Mouse (Mus musculus): Measurements from ENCODE around the gene Ndst2. TPM values are rescaled to one million over a fixed set of nuclear protein-coding genes. Genes with fewer than 3 reads are reported as not detected.
A peak's percentile ranks its signal among the peaks of the same experiment; 100 is the strongest.

Ndst2 gene
- polyA plus RNA-seq, 1 experiment from 2014 or later, result 29.6 TPM

GRCm38 (mm10) chr14:20768581-20768980, 34.2 kb upstream of the Ndst2 start:
- WGBS, result 57% methylated on average over 5 of the region's 5 CpGs
- Histone ChIP-seq H3K36me3 (ENCODE audit: control insufficient read depth, insufficient read depth, low read length) (peaks cover 46% of the 10 kb centered on the region), H3K27ac (ENCODE audit: low read depth) (peak overlapping the region; percentile 70)

GRCm38 (mm10) chr14:20767936-20768335, 33.6 kb upstream of the Ndst2 start:
- Histone ChIP-seq H3K27ac (ENCODE audit: low read depth) (peak overlapping the region; percentile 70), H3K36me3 (ENCODE audit: control insufficient read depth, insufficient read depth, low read length) (peaks cover 52% of the 10 kb centered on the region), H3K4me1 (replicated peaks; ENCODE audit: control insufficient read depth, insufficient read depth, low read length) (no peaks in the 10 kb centered on the region), H3K4me2 (ENCODE audit: low read length) (no peak overlapping the region), H3K9me3 (ENCODE audit: control insufficient read depth, low read length) (no peaks in the 10 kb centered on the region), H3K4me3 (ENCODE audit: low read depth, low read length) (no peak overlapping the region), H3K27me3 (replicated peaks; ENCODE audit: control insufficient read depth, insufficient read depth, low read length) (no peaks in the 10 kb centered on the region), H3K9ac (ENCODE audit: low read length) (no peak overlapping the region)
- 94% methylated on average over 7 of the region's 7 CpGs for WGBS
- no peak for DNase-seq (ENCODE audit: low spot score)
- ATAC-seq (replicated peaks; ENCODE audit: low FRiP score, low TSS enrichment, low read depth), result no peak

More at GRCm38 (mm10) chr14:20768581-20768980, 34.2 kb upstream of the Ndst2 start:
- Histone ChIP-seq H3K9me3 (ENCODE audit: control insufficient read depth, low read length) (no peaks in the 10 kb centered on the region), H3K4me3 (ENCODE audit: low read depth, low read length) (no peak overlapping the region), H3K9ac (ENCODE audit: low read length) (no peak overlapping the region), H3K4me2 (ENCODE audit: low read length) (no peak overlapping the region), H3K27me3 (replicated peaks; ENCODE audit: control insufficient read depth, insufficient read depth, low read length) (no peaks in the 10 kb centered on the region), H3K4me1 (replicated peaks; ENCODE audit: control insufficient read depth, insufficient read depth, low read length) (no peaks in the 10 kb centered on the region)
- ATAC-seq (replicated peaks; ENCODE audit: low FRiP score, low TSS enrichment, low read depth), result no peak
- DNase-seq (ENCODE audit: low spot score), result no peak

- Histone ChIP-seq H3K4me1 (replicated peaks; ENCODE audit: control insufficient read depth, insufficient read depth, low read length) (no peaks in the 10 kb centered on the region), H3K9me3 (ENCODE audit: control insufficient read depth, low read length) (no peaks in the 10 kb centered on the region), H3K4me3 (ENCODE audit: low read depth, low read length) (no peak overlapping the region), H3K27ac (ENCODE audit: low read depth) (peak overlapping the region; percentile 34; the same call in 1 of the 2 replicates), H3K4me2 (ENCODE audit: low read length) (no peak overlapping the region), H3K9ac (ENCODE audit: low read length) (no peak overlapping the region), H3K36me3 (ENCODE audit: control insufficient read depth, insufficient read depth, low read length) (peaks cover 73% of the 10 kb centered on the region), H3K27me3 (replicated peaks; ENCODE audit: control insufficient read depth, insufficient read depth, low read length) (no peaks in the 10 kb centered on the region)
- 27% methylated on average over 12 of the region's 12 CpGs for WGBS
- peak; percentile 75 for ATAC-seq (replicated peaks; ENCODE audit: low FRiP score, low TSS enrichment, low read depth)
- DNase-seq (ENCODE audit: low spot score), result peak; percentile 97
These were observed 31.4 kb upstream of the Ndst2 start for GRCm38 (mm10) chr14:20765642-20766258.

- Histone ChIP-seq H3K4me3 (ENCODE audit: low read depth, low read length) (no peak overlapping the region), H3K36me3 (ENCODE audit: control insufficient read depth, insufficient read depth, low read length) (peaks cover 73% of the 10 kb centered on the region), H3K9ac (ENCODE audit: low read length) (no peak overlapping the region), H3K4me1 (replicated peaks; ENCODE audit: control insufficient read depth, insufficient read depth, low read length) (no peaks in the 10 kb centered on the region), H3K9me3 (ENCODE audit: control insufficient read depth, low read length) (no peaks in the 10 kb centered on the region), H3K27ac (ENCODE audit: low read depth) (no peak overlapping the region), H3K27me3 (replicated peaks; ENCODE audit: control insufficient read depth, insufficient read depth, low read length) (no peaks in the 10 kb centered on the region), H3K4me2 (ENCODE audit: low read length) (no peak overlapping the region)
- 87% methylated on average over 5 of the region's 5 CpGs for WGBS
- ATAC-seq (replicated peaks; ENCODE audit: low FRiP score, low TSS enrichment, low read depth) (no peak), DNase-seq (ENCODE audit: low spot score) (no peak)
These were observed 30.6 kb upstream of the Ndst2 start for GRCm38 (mm10) chr14:20764942-20765341.

- H3K4me1 ChIP-seq (replicated peaks; ENCODE audit: control insufficient read depth, insufficient read depth, low read length), result no peaks in the 10 kb centered on the region
- no peak overlapping the region for H3K4me3 ChIP-seq (ENCODE audit: low read depth, low read length)
- DNase-seq (ENCODE audit: low spot score) (no peak), ATAC-seq (replicated peaks; ENCODE audit: low FRiP score, low TSS enrichment, low read depth) (no peak)
- H3K36me3 ChIP-seq (ENCODE audit: control insufficient read depth, insufficient read depth, low read length), result peaks cover 96% of the 10 kb centered on the region
- H3K9ac ChIP-seq (ENCODE audit: low read length), result no peak overlapping the region
- WGBS, result 73% methylated on average over 8 of the region's 8 CpGs
- H3K27ac ChIP-seq (ENCODE audit: low read depth), result no peak overlapping the region
- H3K9me3 ChIP-seq (ENCODE audit: control insufficient read depth, low read length), result no peaks in the 10 kb centered on the region
- no peaks in the 10 kb centered on the region for H3K27me3 ChIP-seq (replicated peaks; ENCODE audit: control insufficient read depth, insufficient read depth, low read length)
- H3K4me2 ChIP-seq (ENCODE audit: low read length), result no peak overlapping the region
These were observed 24.5 kb upstream of the Ndst2 start for GRCm38 (mm10) chr14:20758768-20759435.

- no peak for ATAC-seq (replicated peaks; ENCODE audit: low FRiP score, low TSS enrichment, low read depth)
- DNase-seq (ENCODE audit: low spot score), result no peak
- Histone ChIP-seq H3K27ac (ENCODE audit: low read depth) (no peak overlapping the region), H3K9ac (ENCODE audit: low read length) (no peak overlapping the region), H3K27me3 (replicated peaks; ENCODE audit: control insufficient read depth, insufficient read depth, low read length) (no peaks in the 10 kb centered on the region), H3K4me1 (replicated peaks; ENCODE audit: control insufficient read depth, insufficient read depth, low read length) (no peaks in the 10 kb centered on the region), H3K36me3 (ENCODE audit: control insufficient read depth, insufficient read depth, low read length) (peaks cover 82% of the 10 kb centered on the region), H3K4me2 (ENCODE audit: low read length) (no peak overlapping the region), H3K9me3 (ENCODE audit: control insufficient read depth, low read length) (no peaks in the 10 kb centered on the region), H3K4me3 (ENCODE audit: low read depth, low read length) (no peak overlapping the region)
- WGBS, result 94% methylated on average over 22 of the region's 22 CpGs
These were observed 23.1 kb upstream of the Ndst2 start for GRCm38 (mm10) chr14:20757370-20757907.

GRCm38 (mm10) chr14:20753792-20754191, 19.4 kb upstream of the Ndst2 start:
- Histone ChIP-seq H3K4me2 (ENCODE audit: low read length) (no peak overlapping the region), H3K9ac (ENCODE audit: low read length) (no peak overlapping the region), H3K27ac (ENCODE audit: low read depth) (no peak overlapping the region), H3K4me1 (replicated peaks; ENCODE audit: control insufficient read depth, insufficient read depth, low read length) (no peaks in the 10 kb centered on the region), H3K4me3 (ENCODE audit: low read depth, low read length) (no peak overlapping the region), H3K27me3 (replicated peaks; ENCODE audit: control insufficient read depth, insufficient read depth, low read length) (no peaks in the 10 kb centered on the region), H3K9me3 (ENCODE audit: control insufficient read depth, low read length) (no peaks in the 10 kb centered on the region), H3K36me3 (ENCODE audit: control insufficient read depth, insufficient read depth, low read length) (peaks cover 51% of the 10 kb centered on the region)
- 80% methylated on average over 3 of the region's 3 CpGs for WGBS
- no peak for DNase-seq (ENCODE audit: low spot score)
- no peak for ATAC-seq (replicated peaks; ENCODE audit: low FRiP score, low TSS enrichment, low read depth)

GRCm38 (mm10) chr14:20750503-20750902, 16.1 kb upstream of the Ndst2 start:
- Histone ChIP-seq H3K27ac (ENCODE audit: low read depth) (peak overlapping the region; percentile 29; the same call in 1 of the 2 replicates), H3K4me1 (replicated peaks; ENCODE audit: control insufficient read depth, insufficient read depth, low read length) (no peaks in the 10 kb centered on the region), H3K4me2 (ENCODE audit: low read length) (peak overlapping the region; percentile 20; the same call in 1 of the 2 replicates), H3K4me3 (ENCODE audit: low read depth, low read length) (no peak overlapping the region), H3K9ac (ENCODE audit: low read length) (no peak overlapping the region), H3K27me3 (replicated peaks; ENCODE audit: control insufficient read depth, insufficient read depth, low read length) (no peaks in the 10 kb centered on the region), H3K9me3 (ENCODE audit: control insufficient read depth, low read length) (no peaks in the 10 kb centered on the region), H3K36me3 (ENCODE audit: control insufficient read depth, insufficient read depth, low read length) (peaks cover 24% of the 10 kb centered on the region)
- ATAC-seq (replicated peaks; ENCODE audit: low FRiP score, low TSS enrichment, low read depth) (peak; percentile 58; the same call in 1 of the 2 replicates), DNase-seq (ENCODE audit: low spot score) (no peak)
- WGBS, result 60% methylated on average over 5 of the region's 5 CpGs

Data from intestine, embryonic 14.5 days (tissue).